Mouse (Mus musculus): ENCODE data around the gene Vangl2. TPM values are rescaled to one million over a fixed set of nuclear protein-coding genes. Genes with fewer than 3 reads are reported as not detected.

The Vangl2 gene
- total RNA-seq, 2 experiments from 2014 or later = 12.3 to 12.4 TPM

DNA sequence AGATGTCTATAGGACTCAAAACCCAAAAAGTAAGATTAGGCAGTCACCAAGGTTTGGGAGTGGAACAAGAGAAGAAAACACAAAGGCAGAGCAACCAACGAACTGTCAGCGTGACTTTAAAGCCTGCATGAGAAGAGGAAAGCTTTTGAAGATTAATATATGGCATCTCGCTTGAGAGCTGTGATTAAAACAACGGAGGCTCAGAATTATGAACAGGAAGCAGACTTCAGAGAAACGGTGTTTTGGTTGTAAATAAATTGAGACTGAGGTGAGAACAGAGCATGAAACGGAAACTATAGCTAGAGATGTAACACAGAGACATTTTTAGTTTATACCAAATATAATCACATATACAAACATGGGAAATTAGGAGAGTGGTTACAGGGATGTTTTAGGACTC is 64.6 kb downstream of the Vangl2 start:
- no peak for DNase-seq

DNA sequence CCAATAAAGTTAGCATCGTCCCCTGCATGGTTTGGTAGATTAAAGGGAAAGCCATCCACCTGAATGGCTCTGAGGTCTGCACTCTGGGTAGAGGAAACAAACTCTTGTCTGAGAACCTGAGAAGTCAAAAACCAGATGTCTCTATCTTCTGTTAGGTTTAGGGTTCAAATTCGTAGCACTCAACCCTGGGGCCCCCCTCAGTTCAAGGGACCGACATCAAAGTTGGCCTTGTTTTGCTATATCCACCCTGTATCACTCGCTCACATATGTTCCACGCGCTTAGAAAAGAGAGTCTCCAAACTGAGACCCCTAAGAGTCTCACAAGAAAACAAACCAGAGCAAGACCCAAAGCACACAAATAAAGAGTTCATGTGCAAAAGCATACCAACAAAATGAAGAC is 66.5 kb downstream of the Vangl2 start:
- no peak for DNase-seq

DNA sequence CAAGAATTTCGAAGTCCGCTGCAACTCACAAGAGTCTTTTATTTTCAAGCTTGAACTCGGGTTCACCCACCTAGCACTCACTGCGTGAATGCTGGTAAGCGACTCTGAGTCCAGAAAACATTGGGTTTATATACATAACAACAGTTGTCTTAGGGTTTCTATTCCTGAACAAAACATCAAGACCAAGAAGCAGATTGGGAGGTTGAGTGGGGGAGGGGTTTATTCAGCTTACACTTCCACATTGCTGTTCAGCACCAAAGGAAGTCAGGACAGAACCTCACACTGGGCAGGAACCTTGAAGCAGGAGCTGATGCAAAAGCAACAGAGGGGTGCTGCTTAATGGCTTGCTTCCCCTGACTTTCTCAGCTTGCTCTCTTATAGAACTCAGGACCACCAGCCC is 67.5 kb downstream of the Vangl2 start:
- DNase-seq = no peak

DNA sequence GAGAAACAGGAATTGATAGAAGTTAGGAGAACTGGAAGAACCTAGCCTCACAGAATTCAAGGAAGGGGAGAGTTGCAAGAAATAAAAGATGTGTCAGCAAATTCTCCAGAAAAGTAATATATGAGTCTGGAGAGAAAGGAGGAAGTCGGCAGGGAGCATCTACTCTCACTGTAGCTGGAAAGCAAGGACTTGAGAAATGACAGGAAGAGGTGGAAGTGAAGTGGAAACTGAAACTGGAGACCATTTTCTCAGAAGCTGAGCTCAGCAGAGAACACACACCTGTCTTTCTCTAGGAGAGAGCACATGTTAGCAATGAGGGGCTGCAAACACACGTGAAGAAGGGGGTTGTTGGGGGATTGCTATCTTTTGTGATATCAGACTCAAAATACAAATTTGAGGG is 70.8 kb downstream of the Vangl2 start:
- no peak for DNase-seq

DNA sequence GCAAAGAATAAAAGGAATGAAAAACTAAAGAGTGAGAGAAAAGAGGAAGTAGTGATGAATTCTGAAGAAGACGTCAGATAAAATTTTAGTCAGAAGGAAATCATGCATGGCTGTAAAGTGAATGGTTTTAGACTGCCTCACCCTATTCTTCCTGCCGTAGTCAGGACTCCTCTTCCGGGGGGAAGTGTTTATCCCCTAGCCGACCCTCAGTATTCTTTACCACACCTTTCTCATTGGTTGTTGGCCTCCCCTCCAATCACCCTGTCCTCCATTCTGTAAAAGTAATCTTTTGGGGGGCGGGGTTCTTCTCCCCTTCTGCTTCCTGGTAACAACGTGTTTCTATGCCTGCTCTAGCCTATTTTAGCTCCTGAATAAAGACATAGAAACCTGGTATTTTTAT is 73.2 kb downstream of the Vangl2 start:
- no peak for DNase-seq

Other genes with a start within 250 kb of the Vangl2 start
- 1 to 10 TPM; 1.6 to 2.3 TPM for gene Cd84, start 188.7 kb downstream of the Vangl2 start, total RNA-seq (2021)
- gene Gm10521, start 132.8 kb downstream of the Vangl2 start, total RNA-seq (2021) = under 1 TPM in 1 of 2 experiments, not detected in 1; 0.16 TPM
- gene Slamf6, start 110.9 kb downstream of the Vangl2 start, total RNA-seq (2021) = under 1 TPM; 0.14 to 0.17 TPM
- not detected for gene Nhlh1, start 29.1 kb upstream of the Vangl2 start, total RNA-seq (2021)
- 100 to 1,000 TPM; 160 to 167 TPM for gene Copa, start 54.1 kb upstream of the Vangl2 start, total RNA-seq (2021)
- gene Ncstn, start 54.4 kb upstream of the Vangl2 start, total RNA-seq (2021) = 10 to 100 TPM; 65.6 to 67.4 TPM
- 100 to 1,000 TPM; 129 to 134 TPM for gene Pex19, start 98.3 kb upstream of the Vangl2 start, total RNA-seq (2021)
- gene Dcaf8, start 119.6 kb upstream of the Vangl2 start, total RNA-seq (2021) = 100 to 1,000 TPM; 114 to 115 TPM
- gene Pea15a, start 178.4 kb upstream of the Vangl2 start, total RNA-seq (2021) = 100 to 1,000 TPM; 140 to 147 TPM
- gene Casq1, start 191.4 kb upstream of the Vangl2 start, total RNA-seq (2021) = 10 to 100 TPM; 11.9 to 18.1 TPM
- under 1 TPM in 1 of 2 experiments, not detected in 1; 0.11 TPM for gene Atp1a4, start 230.0 kb upstream of the Vangl2 start, total RNA-seq (2021)
- 10 to 100 TPM; 19.1 to 20.1 TPM for gene Igsf8, start 233.2 kb upstream of the Vangl2 start, total RNA-seq (2021)

Measured in heart, postnatal 4 days (tissue).